Mouse (Mus musculus): ENCODE data around the gene Neb. TPM values are rescaled to one million over a fixed set of nuclear protein-coding genes. Genes with fewer than 3 reads are reported as not detected.

The Neb gene
- total RNA-seq, 2 experiments from 2014 or later, result 4,410 to 4,654 TPM

DNA sequence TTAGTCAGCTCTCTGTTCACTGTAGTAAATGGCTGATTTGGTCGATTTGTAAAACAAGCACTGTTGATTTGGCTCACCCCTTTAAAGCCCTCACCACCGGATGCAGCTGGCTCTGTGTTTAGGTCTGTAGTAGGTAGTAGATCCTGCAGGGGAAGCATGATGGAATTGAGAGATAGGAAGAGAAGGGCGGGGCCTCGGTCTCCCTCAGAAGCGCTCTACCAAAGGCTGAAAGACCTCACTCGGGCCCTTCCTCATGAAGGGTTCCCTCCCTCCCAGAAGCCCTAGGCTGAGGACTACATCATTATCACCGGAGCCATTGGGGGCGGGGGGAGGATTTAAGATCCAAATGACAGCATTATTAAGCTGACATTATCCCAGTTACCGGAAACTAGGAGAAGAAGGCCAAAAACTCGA, 581 bp upstream of the Neb start:
- intact Hi-C loops (cut with DNase I; ENCODE audit: low total_unique reads), result no loop called here
- DNase-seq, result no peak

GRCm38 (mm10) chr2:52377706-52378447, 397 bp downstream of the Neb start:
- no peak for DNase-seq
- intact Hi-C loops (cut with DNase I; ENCODE audit: low total_unique reads), result no loop called here

DNA sequence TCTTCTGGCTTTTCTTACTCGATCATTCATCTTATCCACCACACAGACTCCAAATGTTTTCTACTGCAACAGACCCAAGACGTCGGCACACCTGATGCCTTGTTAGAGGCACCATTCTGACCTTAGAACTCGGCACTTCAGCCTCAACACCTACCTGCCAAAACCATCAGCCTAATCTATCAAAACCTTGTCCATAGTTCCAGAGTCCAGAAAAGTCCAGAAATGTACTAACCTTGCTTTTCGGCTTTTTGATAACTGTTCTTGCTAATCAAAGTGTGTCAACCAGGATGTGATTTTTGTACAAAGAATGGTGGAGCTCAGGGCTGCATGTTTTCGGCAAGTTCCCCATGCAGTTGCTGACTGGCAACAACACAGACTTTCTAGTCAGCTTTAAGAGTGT, 3.6 kb downstream of the Neb start:
- intact Hi-C loops (cut with DNase I; ENCODE audit: low total_unique reads), result no loop called here
- no peak for DNase-seq

DNA sequence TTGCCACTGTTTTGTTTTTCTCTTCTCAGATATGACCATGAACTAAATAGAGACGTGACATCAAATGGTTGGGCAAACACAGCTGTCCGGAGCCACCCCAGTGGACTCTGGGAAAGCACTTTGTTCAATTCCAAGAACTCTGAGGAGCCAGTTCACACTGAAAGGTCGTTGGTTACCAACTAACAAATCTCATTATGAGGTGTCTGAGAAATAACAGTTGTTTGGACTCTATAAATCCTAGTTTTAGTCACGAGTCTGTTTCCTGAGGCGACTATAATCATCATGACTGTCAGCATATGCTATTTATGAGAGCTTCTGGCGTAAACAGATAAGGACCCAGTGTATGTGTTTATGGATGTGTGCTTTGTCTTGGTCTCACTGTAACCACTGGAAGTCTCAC, 5.8 kb downstream of the Neb start:
- DNase-seq, result no peak
- intact Hi-C loops (cut with DNase I; ENCODE audit: low total_unique reads), result no loop called here

GRCm38 (mm10) chr2:52372080-52372479, 6.2 kb downstream of the Neb start:
- intact Hi-C loops (cut with DNase I; ENCODE audit: low total_unique reads), result no loop called here
- no peak for DNase-seq

GRCm38 (mm10) chr2:52371066-52371465, 7.2 kb downstream of the Neb start:
- intact Hi-C loops (cut with DNase I; ENCODE audit: low total_unique reads), result no loop called here

DNA sequence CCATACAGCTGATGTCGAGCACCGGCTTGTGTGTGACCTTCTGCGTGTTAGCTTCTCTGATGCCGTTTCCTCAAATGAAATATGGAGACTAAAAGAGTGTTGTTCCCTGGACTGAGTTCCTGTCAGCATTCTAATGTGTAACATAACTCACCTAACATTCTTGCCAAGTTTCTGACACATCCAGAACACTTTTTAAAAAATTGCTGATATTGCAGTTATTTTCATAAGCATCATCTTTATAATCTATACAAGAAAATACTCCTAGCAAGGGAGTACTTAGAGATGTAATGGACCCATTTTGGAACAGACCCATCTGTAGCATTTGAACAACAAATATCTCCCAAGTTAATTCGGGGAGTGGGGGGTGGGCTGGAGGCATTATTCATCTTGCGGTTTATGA, 8.7 kb downstream of the Neb start:
- intact Hi-C loops (cut with DNase I; ENCODE audit: low total_unique reads), result no loop called here

More at GRCm38 (mm10) chr2:52371066-52371465, 7.2 kb downstream of the Neb start:
- DNase-seq, result peak; percentile 59

GRCm38 (mm10) chr2:52367665-52368064, 10.6 kb downstream of the Neb start:
- intact Hi-C loops (cut with DNase I; ENCODE audit: low total_unique reads), result no loop called here
- DNase-seq, result no peak

More for the DNA sequence above, 8.7 kb downstream of the Neb start:
- no peak for DNase-seq

DNA sequence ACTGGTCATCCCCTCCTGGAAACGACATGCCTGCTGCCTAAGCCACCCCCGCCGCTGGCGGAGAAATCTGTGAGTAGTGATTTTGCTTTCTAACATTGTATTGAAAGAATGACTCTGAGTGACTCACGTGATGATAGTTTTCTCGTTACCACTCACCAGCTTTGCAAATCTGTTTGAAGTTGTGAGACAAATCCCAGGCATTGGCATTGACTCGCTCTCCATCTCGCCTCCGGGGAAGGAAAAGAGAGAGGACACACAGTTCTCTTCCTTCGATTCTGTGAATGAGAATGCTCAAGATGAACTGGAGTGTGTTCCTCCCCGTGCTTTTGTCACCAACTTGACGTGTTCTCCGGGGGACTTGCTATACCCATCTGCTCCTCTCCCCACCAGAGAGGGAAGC, 11.0 kb downstream of the Neb start:
- intact Hi-C loops (cut with DNase I; ENCODE audit: low total_unique reads), result no loop called here
- no peak for DNase-seq

GRCm38 (mm10) chr2:52361086-52361485, 17.2 kb downstream of the Neb start:
- intact Hi-C loops (cut with DNase I; ENCODE audit: low total_unique reads), result no loop called here
- DNase-seq, result no peak

DNA sequence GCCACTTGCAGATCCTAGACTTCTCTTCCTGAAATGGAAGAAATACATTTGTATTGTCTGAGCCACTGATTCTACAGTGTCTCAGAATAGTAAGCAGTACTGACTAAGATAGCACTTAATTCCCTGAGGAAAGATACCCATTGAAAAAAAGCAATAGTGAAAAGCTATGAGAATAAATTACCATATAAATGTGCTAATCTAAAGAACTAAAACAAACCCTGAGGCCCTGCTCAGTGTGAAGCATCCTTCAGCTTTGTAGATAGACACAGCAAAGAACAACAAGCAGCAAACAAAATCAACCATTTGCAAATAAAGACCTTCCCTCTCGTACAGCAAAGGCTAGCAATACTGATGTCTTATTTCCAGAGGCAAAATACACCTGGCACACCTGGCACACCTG, 18.6 kb downstream of the Neb start:
- intact Hi-C loops (cut with DNase I; ENCODE audit: low total_unique reads), result no loop called here
- no peak for DNase-seq

DNA sequence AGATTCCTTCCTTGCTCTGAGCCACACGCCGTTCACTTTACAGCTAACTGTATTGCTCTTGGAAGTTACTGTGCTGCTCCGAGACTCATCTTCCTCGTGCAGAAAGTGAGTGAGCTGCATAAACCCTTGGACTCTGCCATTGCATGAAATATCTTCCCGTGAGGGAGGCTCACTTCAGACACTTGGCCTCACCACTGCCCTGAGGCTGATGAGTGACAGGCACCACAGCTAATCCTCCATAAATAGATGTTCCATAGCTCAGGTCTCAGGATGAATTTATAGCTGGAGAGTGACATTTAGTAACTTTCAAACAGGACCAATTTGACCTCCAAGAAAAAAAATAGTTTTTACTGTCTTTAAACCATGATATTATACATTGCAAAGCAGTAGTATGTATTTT, 20.1 kb downstream of the Neb start:
- no peak for DNase-seq
- intact Hi-C loops (cut with DNase I; ENCODE audit: low total_unique reads), result no loop called here

GRCm38 (mm10) chr2:52351029-52351428, 27.2 kb downstream of the Neb start:
- no peak for DNase-seq
- intact Hi-C loops (cut with DNase I; ENCODE audit: low total_unique reads), result no loop called here

GRCm38 (mm10) chr2:52340990-52341389, 37.3 kb downstream of the Neb start:
- no peak for DNase-seq
- intact Hi-C loops (cut with DNase I; ENCODE audit: low total_unique reads), result no loop called here

DNA sequence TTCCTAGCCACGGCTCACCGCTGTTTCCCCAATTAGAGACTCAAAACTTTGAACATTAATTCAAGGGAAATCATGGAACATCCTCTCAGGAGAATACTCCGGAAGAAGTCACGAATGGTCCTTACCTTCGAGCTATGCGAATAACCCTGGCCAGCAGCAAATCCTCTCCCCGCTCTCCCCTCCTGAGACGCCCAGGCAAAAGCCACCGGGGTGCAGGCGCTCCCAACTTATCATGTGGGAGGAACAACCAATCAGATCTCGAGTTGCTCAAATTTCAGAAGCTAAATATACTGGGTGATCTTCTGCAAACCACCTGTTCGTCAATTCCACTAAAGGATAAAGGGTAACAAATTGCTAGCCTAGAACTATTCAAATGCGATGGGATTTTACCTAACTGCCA, 42.7 kb downstream of the Neb start:
- peak; percentile 62 for DNase-seq
- intact Hi-C loops (cut with DNase I; ENCODE audit: low total_unique reads), result no loop called here

GRCm38 (mm10) chr2:52335087-52335486, 43.2 kb downstream of the Neb start:
- peak; percentile 65 for DNase-seq
- intact Hi-C loops (cut with DNase I; ENCODE audit: low total_unique reads), result no loop called here

- intact Hi-C loops (cut with DNase I; ENCODE audit: low total_unique reads), result no loop called here
- no peak for DNase-seq
These were observed 44.7 kb downstream of the Neb start for GRCm38 (mm10) chr2:52333535-52333934.

GRCm38 (mm10) chr2:52331761-52332160, 46.5 kb downstream of the Neb start:
- no peak for DNase-seq
- intact Hi-C loops (cut with DNase I; ENCODE audit: low total_unique reads), result no loop called here

- DNase-seq, result no peak
- intact Hi-C loops (cut with DNase I; ENCODE audit: low total_unique reads), result no loop called here
These were observed 50.9 kb downstream of the Neb start for GRCm38 (mm10) chr2:52327244-52327815.

DNA sequence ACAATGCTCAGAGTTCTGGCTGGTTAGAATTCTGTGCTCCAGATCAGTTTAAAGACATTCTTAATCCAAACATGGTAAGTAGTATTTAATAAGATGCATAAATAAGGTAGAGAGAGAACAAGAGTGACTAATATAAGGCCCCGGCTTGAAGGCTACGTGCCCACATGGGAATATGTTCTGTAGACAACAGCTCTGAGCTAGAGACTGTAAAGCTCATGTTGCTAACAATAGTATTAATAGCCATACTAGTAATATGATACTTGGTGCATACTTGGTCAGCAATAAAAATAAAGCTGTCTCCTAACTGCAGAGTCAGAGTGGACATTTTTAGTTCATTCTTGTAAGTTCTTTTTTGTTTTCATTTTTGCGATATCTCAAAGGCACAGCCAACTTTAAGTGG, 56.4 kb downstream of the Neb start:
- DNase-seq, result no peak
- intact Hi-C loops (cut with DNase I; ENCODE audit: low total_unique reads), result no loop called here

DNA sequence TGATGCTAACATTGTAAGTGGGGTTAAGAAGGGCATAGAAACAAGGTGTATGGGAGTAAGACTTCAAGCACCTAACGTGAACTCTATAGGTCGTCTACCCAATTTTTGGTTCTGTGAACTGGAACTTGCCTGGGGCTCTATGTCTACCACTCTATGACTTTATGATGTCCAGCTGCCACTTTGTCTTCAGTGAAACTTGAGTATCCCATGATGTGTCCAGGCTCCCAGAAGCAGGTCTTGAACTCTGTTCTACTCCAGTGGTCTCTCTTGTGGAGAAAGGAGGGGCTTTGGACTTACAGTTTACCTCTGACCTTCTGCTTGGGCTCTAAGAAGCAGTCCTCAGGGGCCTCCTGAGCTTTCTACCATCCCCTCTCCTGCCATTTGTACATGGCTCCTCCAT, 58.1 kb downstream of the Neb start:
- no peak for DNase-seq
- intact Hi-C loops (cut with DNase I; ENCODE audit: low total_unique reads), result no loop called here

All from gastrocnemius, postnatal 14 days (tissue).